Mouse (Mus musculus): ENCODE results near the gene Fzd7.
A peak's percentile ranks its signal among the peaks of the same experiment; 100 is the strongest.
"Not testable (repeated sequence)": the region's sequence is repeated elsewhere in the genome, so short reads cannot be mapped to it uniquely, and the experiment has no call there.

The Fzd7 gene

DNA sequence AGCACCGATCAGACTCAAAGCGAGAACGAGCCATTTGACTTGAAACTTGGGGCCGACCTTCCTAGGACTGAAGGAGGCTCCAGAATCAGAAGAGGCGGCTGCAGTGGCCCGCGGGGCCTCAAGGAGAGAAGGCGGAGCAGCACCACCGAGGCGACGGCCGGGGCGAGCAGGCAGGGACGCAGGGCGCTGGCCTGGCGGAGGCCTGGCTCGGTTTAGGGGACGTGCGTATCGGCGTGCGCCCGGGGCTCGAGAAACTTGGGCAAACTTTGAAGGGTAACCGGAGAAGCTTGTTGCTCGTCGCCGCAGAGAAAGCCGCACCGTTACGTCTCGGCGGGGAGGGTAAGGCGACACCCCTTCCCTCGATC, at the start of gene Fzd7:
TSS of gene Fzd7 (plus strand) at position 94 of the 365 bp plus-strand sequence.
- DNase-seq (ENCODE audit: low spot score), result peak; percentile 52

DNA sequence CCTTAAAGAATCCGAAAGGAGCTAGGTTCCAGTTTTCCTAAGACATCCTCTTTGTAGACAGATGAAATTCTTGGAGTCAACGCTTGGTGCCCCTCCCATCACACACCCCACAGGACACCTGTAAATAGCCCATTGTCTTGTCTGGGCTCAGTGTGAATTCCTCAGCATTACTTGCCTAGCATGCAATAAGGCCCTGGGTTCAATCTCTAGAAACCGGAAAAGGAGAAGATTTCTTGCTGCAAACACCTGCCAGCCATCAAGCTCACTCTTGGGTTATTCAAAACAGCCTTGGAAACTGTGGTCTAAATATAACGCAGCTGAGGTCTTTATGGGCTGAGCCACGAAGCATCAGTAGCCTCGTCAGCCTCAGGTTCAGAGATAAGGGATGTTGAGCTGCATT, 48.9 kb upstream of the Fzd7 start:
- no peak for DNase-seq (ENCODE audit: low spot score)

DNA sequence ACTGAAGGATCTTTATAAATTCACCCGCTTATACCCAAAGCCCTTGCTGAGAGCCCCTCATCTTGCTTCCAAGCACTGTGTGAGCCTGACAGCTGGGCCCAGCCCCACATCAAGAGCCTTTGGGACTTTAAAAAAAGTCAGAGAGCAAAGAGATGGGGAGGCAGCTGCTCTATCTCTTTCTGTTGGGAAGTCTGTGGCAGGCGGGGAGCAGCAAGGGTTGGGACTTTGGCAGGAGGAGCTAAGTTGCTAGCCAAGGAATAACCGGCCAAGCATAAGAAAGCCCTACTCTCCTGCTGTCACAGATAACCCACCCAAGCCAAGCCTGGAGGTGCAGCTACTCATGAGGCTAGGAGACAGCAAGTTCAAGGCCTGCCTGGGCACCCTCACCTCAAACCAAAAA, 48.2 kb upstream of the Fzd7 start:
- DNase-seq (ENCODE audit: low spot score), result peak; percentile 56

DNA sequence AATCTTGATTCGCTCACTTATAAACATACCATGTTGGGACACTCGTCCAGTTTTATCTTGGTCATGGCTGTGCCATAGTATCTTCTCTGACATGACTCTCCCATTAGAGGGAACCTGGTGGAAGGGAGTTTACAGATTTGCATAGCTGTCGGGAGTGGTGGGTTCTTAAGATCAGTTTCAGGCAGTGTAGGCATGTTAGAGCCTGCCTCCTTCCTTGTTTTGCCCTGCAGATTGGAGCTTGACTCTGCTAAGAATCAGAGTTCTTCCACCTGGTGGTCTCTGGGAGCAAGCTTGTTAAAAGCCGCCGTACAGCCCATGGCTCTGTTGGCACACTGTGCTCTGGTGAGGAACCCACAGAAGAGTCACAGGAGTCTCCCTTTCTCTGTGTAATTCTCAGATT, 47.0 kb upstream of the Fzd7 start:
- DNase-seq (ENCODE audit: low spot score), result no peak

DNA sequence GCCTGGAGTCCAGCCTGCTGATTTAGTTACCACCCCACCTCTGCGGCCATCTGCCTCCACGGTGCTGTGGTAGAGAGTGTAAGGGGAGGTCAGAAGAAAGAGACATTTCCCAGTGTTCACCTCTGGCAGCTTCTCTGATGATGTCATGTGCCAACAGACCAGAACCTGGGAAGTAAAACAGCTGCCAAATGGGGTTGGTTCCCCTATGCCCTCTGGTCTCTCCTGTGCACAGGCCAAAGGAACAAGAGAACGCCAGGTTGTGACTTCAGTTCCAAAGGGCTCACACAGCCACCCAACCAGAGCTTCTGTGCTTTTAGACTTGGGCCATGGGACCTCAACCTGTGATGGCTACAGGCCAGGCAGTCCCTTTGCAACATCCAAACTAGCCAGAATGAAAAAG, 45.9 kb upstream of the Fzd7 start:
- DNase-seq (ENCODE audit: low spot score), result no peak

DNA sequence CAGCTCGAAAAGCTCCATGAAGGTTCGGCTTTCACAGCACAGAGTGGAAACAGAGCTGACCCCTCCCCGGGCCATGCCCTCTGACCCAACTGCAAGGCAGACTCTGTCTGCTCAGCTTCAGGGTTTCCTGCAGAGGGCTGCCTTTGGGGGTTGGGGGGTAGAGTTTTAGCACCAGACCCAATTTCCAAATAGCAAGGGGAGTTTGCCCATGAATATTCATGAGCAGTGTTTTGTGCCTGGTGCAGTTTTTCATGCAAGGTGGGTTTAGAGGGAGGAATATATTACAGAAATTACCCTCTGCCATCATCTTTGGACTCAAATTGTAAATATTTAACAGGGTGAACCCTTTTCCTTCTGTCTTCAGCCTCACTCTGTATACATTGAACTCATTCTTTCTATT, 44.3 kb upstream of the Fzd7 start:
- no peak for DNase-seq (ENCODE audit: low spot score)

DNA sequence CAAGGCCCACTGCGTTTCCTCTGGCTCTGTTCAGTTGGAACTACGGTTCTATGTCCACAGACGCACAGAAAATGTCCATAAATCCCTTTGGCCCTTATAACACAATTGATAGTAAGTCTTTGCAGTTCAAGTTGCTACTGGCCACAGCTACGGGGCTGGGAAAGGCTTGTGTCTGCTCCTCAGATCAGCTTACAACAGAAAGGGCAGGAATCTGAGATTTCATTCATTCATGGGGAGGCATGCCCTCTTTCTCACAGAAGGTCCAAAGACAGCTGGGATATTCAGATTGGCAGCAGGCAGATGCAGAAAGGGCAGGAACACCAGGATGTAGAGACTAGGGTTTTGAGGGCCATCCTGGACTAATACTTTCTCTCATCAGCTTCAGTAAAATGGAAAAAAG, 43.9 kb upstream of the Fzd7 start:
- DNase-seq (ENCODE audit: low spot score), result no peak

DNA sequence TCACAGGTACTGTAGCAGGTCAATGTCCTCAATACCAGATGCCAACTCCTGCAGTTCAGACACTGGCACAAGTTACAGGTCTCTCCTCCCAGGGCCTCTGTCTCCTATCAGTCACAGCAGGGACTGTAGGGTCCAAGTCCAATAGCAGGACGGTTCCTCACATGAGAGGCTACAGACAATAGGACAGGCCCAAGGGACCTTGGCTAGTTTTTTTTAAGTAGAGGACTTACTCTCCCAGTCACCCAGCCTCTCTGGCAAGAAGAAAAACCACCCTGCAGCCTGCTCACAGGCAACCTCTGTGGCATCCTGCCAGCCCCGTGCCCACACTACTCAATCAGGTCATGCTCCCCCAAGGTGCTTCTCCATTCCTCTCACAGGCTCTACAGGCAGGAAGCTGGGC, 43.0 kb upstream of the Fzd7 start:
- DNase-seq (ENCODE audit: low spot score), result no peak

DNA sequence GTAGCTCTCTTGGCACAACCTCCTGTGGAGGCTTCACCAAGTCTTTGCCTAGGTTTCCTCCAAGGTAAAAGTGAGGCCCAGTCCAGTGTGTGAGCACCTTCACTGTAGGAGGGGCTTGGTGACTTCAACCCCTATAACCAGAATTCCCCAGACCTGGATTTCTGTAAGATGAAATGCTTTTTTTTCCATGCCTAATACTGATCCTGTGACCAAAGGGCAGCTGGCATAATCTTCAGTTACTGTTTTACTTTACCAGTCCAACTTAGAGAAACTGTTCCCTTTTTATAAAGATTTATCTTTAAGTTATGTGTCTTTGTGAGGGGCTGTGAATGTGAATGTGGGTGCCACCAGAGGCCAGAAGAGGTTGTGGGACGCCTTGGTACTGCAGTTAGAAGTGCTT, 42.3 kb upstream of the Fzd7 start:
- DNase-seq (ENCODE audit: low spot score), result no peak

DNA sequence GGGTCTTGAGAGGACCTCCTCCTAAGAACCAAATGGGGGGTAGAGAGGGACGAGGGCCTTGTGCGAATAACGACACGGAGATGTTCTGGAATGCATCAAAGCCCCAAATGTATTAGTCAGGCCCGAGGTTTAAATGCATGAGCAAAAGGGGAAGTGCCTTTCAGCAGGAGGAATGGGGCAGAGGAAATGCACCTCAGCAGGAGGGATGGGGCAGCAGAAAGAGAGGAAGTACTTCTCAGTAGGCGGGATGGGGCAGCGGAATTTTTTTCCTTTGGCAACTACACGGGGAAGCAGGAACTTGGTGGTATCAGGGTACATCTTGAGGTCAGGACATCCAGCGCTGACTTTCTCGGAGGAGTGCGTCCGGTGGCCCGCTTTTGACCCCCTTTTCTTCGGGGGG, 39.5 kb upstream of the Fzd7 start:
- not testable (repeated sequence) for DNase-seq (ENCODE audit: low spot score)

DNA sequence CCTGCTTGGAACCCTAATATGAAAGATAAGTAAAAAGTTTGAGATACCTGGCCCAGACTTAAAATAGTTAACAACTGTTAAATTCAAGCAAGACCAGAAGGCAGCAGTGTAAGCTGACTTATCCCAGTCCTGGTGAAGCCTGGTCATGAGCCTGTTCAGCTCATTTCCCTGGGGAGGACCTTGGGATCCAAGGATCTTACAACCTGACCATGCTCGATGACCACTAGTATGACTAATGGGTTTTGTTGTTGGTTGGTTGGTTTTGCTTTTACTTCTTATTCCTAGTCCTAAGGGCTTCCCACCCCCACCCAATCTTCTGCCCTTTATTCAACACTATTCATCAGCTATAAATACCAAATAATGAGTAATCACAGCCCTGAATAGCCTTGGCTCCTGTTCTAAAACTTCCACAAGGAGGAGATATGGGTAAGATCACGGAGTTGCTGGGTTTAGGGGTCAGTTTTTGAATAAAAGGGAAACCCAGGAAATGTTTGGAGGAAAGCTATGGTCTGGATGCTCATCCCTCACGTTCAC, 38.0 kb upstream of the Fzd7 start:
- DNase-seq (ENCODE audit: low spot score), result no peak

DNA sequence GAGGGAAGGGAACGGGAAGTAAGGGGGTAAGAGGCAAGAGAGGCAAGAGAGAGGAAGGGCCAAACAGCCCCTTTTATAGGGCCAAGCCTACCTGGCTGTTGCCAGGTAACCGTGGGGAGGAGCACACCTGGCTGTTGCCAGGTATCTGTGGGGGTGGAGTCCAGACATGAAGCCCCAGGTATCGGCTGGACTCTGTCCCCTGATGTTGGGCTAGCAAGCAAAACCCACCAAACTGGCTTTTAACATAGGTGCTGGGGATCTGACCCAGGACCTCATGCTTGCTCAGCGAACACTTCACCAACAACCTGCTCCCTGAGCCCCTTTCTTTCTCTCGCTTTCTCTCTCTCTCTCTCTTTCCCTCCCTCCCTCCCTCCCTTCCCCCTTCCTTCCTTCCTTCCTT, 37.0 kb upstream of the Fzd7 start:
- DNase-seq (ENCODE audit: low spot score), result no peak

DNA sequence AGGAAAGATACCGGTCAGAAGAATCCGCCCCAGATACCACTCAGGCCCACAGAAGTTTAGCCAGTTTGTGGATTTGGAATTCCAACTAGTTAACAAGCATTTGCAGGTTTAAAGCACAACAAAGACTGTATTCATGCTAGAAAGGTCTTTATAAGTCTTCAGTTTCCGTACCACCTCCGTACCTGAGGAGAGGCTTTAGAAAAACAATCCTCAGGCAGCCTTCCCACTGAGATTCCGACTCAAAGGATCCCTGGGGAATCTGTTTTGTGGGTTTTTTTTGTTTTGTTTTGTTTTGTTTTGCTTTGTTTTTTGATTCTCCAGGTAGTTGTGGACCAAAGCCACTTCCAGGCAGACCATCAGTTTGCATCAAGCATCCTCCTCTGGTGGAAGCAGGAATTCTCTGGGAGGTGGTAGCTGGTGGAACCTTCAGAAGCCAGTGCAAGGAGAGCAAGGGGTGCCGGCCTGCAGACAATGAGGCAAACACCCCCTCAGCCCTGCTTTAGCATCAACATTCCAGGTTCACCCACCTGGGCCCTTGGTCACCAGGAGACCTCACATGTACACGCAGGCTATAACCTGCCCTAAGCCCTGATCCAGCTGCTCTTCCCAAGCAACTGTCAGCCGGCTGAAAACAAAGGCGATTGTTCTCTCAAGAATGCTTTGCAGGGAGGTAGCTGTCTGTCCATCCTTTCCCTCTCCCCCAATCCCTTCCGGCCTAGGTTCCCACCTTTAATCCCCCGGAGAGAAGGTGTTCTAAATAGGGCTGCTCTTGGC, 33.5 kb upstream of the Fzd7 start:
- DNase-seq (ENCODE audit: low spot score), result no peak

DNA sequence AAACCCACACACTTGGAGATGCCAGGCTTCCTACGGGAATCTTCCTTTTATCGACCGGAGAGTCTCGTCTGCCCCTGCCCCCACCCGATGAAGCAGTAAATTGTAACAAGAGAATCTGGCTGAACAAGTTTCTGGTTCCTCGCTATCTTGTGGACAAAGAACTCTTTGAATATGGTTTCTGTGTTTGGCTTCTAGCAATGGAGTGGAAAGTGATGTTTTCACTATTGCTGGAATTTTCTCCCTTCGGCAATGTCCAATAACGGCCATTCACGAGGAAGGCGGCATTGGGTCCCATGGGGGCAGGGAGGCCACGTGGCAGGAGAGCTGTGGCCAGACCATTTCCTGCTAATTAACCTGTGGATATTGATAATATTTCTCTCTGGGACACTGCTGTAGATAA, 32.8 kb upstream of the Fzd7 start:
- DNase-seq (ENCODE audit: low spot score), result peak; percentile 25

DNA sequence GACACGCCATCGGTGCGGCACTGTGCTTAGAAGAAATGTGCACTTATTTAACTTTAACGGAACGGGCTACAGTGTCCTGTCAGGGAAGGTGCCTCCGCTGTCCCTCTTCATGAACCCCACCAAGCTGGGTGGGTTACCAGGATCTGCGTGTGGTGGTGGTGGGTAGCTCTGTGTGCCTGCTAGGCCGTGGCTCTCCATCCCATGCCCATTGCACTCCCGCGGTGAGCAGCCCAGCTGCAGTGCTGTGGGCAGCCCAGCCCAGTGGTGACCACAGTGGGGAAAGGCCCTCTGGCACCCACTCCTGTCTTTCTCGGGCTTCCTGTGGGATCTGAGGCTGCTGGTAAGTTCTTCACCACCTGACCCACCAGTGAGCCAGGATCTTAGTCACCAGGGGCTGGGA, 31.3 kb upstream of the Fzd7 start:
- no peak for DNase-seq (ENCODE audit: low spot score)

DNA sequence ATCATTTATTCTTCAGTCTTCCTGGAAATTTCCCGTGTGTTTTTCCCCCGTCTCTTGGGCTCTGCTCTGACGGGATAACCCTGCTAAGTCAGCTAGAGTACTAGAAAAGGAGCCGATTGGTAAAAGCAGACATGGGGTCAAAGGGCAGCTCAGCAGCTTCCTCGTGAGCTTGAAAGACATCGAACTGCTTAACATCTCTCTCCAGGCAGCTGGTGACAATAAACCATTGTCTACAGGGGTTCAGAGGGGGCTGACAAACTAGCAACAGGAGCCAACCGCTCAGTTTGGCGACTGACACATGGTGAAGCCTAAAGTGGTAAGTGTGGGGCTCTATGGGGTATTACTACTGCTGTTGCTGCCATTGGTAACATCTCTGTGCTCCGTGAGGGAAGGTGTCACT, 30.6 kb upstream of the Fzd7 start:
- DNase-seq (ENCODE audit: low spot score), result no peak

DNA sequence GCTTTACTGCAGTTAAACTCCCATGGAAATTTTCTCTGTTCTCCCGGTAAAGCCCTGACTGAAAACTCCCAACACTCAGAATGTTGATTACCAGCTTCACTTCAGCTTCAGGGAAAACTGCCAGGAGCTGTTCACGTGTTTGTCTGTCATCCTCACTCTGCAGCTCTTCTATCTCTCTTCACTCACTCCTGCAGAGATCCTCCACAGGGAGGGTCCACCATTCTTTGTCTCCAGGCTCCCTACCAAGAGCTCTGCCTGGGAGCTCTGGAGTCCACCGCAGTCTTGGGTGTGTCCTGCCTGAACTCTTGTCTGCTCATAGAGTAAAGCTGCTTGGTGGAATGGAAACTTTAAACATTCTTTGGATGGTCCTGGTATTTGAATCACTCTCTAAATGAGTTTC, 25.4 kb upstream of the Fzd7 start:
- DNase-seq (ENCODE audit: low spot score), result no peak

DNA sequence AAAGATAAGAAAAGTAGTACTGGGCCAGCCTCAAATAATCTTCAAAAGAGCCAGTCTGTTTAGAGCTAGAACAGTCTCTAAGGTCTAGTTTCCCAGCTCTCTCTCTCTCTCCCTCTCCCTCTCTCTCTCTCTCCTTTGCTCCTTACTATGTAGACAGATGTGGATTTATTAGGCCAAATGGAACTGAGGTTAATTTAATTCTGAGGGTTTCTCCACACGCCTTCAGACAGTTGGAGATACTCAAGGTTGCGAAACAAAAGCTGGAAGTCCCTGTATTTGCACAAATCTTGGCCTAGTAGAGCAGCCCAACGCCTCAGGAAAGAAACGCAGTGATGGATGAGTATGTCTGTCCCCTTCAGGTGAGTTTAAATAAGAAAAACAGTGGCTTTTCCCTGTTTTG, 24.4 kb upstream of the Fzd7 start:
- no peak for DNase-seq (ENCODE audit: low spot score)

DNA sequence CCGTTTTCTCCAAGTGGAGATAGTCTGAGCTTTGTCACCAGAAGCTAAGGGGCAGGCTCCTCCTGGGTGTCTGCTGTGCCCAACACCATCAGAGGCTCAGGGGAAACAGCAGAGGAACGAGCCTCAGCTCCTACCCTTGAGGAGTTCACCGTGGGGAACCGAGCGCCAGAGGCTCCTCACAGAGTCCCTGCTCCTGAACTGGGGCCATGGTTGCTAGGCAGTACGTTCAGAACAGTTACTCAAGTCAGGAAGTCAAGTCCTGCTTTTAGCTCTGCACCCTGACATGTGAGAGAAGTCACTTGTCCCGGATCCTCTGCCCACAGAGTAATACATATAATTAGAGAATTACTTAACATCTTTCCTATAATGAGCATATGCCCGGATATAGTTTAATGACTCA, 23.3 kb upstream of the Fzd7 start:
- no peak for DNase-seq (ENCODE audit: low spot score)

DNA sequence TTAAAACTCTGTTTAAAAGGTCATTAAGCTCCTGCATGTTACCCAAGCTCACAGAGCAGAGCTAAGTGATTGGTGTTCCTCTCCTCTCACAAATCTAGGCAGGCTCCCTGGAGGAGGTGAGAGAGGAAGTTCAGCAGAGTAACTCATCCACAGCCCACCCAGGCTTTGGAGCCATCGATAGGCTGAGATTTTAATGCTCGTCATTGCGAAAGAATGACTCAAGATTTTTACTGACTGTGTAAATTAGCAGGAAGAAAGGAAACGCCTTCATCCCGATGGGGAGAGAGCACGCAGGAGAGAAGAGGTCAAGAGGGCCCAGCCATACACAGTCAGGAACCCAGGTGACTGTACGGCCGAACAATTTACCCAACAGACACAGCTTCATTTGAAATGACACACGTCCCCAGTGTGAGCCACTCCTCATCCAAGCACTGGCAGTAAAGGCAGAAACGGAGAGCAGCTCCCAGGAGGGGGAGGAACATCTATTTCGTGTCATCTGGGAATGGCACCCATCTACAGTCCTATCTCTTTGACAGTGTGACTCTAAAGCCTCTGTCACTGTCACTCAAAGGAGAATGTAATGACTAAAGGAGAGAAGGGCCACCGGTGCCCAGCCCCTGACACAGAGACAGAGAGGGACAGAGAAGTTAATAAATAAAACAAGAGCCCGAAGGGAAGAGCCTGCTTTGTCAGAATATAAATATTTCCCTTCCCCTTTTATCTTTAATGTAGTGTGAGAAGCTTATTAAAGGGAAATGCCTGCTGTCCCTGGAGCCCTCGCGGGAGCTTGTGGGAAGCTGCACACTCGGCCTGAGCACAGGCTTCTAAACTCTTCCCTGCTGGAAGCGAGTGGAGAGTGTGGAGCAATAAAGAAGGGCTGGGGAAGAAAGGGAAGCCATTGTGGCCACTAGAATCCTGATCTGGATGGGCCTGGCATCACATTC, 17.3 kb upstream of the Fzd7 start:
- no peak for DNase-seq (ENCODE audit: low spot score)

DNA sequence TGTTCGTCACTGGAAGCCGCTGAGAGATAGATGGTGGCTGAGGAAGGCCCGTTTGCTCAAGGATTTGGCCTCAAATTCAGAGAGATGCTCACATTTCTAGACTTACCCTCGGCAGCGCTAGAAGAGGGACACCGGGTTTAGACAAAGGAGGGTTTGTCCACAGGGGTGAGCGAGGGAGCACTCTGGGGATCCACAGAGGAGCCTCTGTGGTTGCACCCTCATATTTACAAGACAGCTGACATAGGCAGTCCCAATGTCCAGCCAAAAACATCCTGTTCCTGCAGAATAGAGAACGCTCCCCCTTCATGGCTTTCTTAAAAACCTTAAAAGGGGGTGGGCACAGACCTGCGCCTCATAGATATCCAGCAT, 16.6 kb upstream of the Fzd7 start:
- no peak for DNase-seq (ENCODE audit: low spot score)

DNA sequence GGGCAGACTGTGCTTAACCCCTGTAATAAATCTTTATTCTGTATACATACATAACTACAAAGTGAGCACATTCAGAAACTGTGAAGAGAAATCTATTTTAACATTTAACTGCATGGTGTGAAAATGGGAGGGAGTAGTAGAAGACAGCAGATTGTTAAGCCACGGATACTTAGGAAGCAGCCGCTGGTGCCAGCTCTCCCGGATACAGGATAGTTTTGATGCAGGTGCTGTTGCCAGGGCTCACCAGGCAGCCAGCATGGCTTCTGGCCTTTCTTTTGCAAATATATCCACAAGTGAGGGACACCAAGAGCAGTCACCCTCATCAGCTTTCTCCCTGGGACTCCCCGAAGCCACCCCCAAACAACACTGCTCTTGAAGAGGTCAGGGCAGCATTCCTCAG, 13.1 kb upstream of the Fzd7 start:
- no peak for DNase-seq (ENCODE audit: low spot score)

DNA sequence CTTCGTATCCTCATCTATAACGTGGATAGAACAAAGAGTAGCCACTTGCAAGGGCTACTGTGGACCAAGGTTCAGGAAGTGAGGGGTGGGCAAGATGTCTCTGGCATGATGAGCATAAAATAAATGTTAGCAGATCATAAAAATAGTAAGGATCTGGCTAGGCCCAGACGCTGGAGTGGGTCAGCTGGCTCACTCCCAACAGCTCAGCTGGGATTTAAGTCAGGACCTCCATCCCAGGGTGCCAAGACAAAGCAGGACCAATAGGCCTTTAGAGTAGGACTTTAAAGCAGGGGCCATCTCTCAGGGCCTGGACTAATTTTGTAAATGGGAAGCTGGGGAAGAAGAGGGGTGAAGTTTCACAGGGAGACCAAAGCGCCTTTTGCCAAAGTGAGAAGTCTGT, 11.5 kb upstream of the Fzd7 start:
- DNase-seq (ENCODE audit: low spot score), result no peak

Measured in testis, postnatal 14 days (tissue).